Comparison of ENCODE assay signal across 26 mouse cellular contexts in genomic region chr10:96362211-96362610, GRCm38 (mm10).
"Had no signal": no experiment of that assay in that cellular context is flagged by ENCODE, and none has a peak within 500 bp of the region (broad histone marks: within the 10 kb centered on the region; RNA-seq: fewer than 3 reads in every experiment).

No protein-coding gene starts in this region.

- H3K27ac ChIP-seq: heart, adult 2 months; heart, embryonic 13.5 days; heart, embryonic 15.5 days; hindbrain, embryonic 13.5 days; hindbrain, embryonic 15.5 days; hindbrain, postnatal 0 days; kidney, embryonic 15.5 days; kidney, postnatal 0 days; limb, embryonic 13.5 days; limb, embryonic 15.5 days; liver, embryonic 13.5 days; liver, embryonic 15.5 days had no signal

- H3K4me2 ChIP-seq: heart, embryonic 11.5 days; heart, embryonic 13.5 days; heart, embryonic 15.5 days; hindbrain, embryonic 13.5 days; hindbrain, embryonic 15.5 days; kidney, embryonic 15.5 days; limb, embryonic 13.5 days; limb, embryonic 15.5 days; liver, embryonic 13.5 days; liver, embryonic 15.5 days had no signal

- H3K4me3 ChIP-seq: heart, adult 2 months; heart, embryonic 13.5 days; heart, embryonic 15.5 days; hindbrain, embryonic 13.5 days; hindbrain, embryonic 15.5 days; kidney, embryonic 15.5 days; limb, embryonic 13.5 days; limb, embryonic 15.5 days; liver, embryonic 13.5 days; liver, embryonic 15.5 days had no signal

- DNase-seq: gastrocnemius, postnatal 14 days; gastrocnemius, postnatal 36 days; heart, adult 2 months; heart, postnatal 14 days; heart, postnatal 36 days; kidney, adult 11 months; kidney, adult 2 months; kidney, adult 9 months; kidney, postnatal 14 days; kidney, postnatal 36 days; layer of hippocampus, adult 9-11 months; layer of hippocampus, postnatal 36 days; left cerebral cortex, postnatal 4 days; liver, embryonic 13.5 days had no signal

- H3K27me3 ChIP-seq: heart, embryonic 13.5 days; heart, embryonic 15.5 days; hindbrain, embryonic 13.5 days; hindbrain, embryonic 15.5 days; kidney, embryonic 15.5 days; limb, embryonic 13.5 days; limb, embryonic 15.5 days; liver, embryonic 13.5 days; liver, embryonic 15.5 days had no signal

- ATAC-seq: hindbrain, postnatal 0 days; intestine, embryonic 16.5 days had no signal

- H3K36me3 ChIP-seq: heart, embryonic 13.5 days; heart, embryonic 15.5 days; hindbrain, embryonic 13.5 days; hindbrain, embryonic 15.5 days; kidney, embryonic 15.5 days; limb, embryonic 13.5 days; limb, embryonic 15.5 days; liver, embryonic 13.5 days; liver, embryonic 15.5 days had no signal

- H3K9me3 ChIP-seq: heart, embryonic 13.5 days; heart, embryonic 15.5 days; hindbrain, embryonic 13.5 days; hindbrain, embryonic 15.5 days; kidney, embryonic 15.5 days; limb, embryonic 13.5 days; limb, embryonic 15.5 days; liver, embryonic 13.5 days; liver, embryonic 15.5 days had no signal

- H3K4me1 ChIP-seq: heart, embryonic 13.5 days; heart, embryonic 15.5 days; hindbrain, embryonic 13.5 days; hindbrain, embryonic 15.5 days; limb, embryonic 13.5 days; limb, embryonic 15.5 days; liver, embryonic 13.5 days; liver, embryonic 15.5 days had no signal

- H3K9ac ChIP-seq: heart, embryonic 13.5 days; heart, embryonic 15.5 days; hindbrain, embryonic 13.5 days; hindbrain, embryonic 15.5 days; kidney, embryonic 15.5 days; limb, embryonic 13.5 days; limb, embryonic 15.5 days; liver, embryonic 13.5 days; liver, embryonic 15.5 days had no signal
